Mouse (Mus musculus): ENCODE measurements around the gene Dguok. TPM values are rescaled to one million over a fixed set of nuclear protein-coding genes. Genes with fewer than 3 reads are reported as not detected.
A peak's percentile ranks its signal among the peaks of the same experiment; 100 is the strongest.

Dguok gene
- polyA plus RNA-seq, 1 experiment = 97.3 TPM

- Histone ChIP-seq H3K4me1 (ENCODE audit: control insufficient read depth, insufficient read depth, low read length) (peaks cover 23% of the 10 kb centered on the region), H3K4me3 (replicated peaks; ENCODE audit: insufficient read depth, low read depth, low read length) (no peak within 1 kb of the TSS), H3K27me3 (ENCODE audit: control insufficient read depth, insufficient read depth, low read length) (no peaks in the 10 kb centered on the region), H3K27ac (ENCODE audit: insufficient read depth, low read length) (no peak within 1 kb of the TSS)
- no peak for TF ChIP-seq CTCF (IDR thresholded peaks at IDR 0.05; ENCODE audit: borderline replicate concordance, insufficient read depth, low read depth, low read length)
- no peak for TF ChIP-seq POLR2A (IDR thresholded peaks at IDR 0.05; ENCODE audit: borderline replicate concordance, insufficient read depth, low read length)
- WGBS = 81% methylated on average over 12 of the region's 12 CpGs
- no peak for DNase-seq
Measured at GRCm38 (mm10) chr6:83536028-83536794, 29.4 kb upstream of the Dguok start, which contains the start of gene Actg2. Gene Actg2, minus strand, starts transcription at chr6:83536265.

DNA sequence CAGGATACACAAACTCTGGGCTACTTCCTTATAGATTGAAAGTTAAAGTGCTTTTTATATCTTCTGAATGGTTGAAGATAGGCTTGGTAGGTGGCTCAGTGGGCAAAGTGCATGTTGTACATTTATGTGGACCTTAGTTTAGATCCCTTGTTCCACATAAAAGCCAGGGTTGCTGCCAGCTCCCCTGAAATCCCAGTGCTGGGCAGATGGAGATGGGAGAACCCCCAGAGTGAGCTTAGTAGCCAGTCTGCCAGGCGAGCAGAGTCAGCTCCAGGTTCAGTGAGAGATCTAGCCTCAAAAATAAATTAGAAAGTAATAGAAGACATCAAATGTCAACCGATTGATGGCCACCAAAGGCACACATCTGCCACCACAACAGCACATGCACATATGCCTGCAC, 25.8 kb upstream of the Dguok start:
- H3K4me3 ChIP-seq (replicated peaks; ENCODE audit: insufficient read depth, low read depth, low read length) = no peak overlapping the region
- H3K4me1 ChIP-seq (ENCODE audit: control insufficient read depth, insufficient read depth, low read length) = peaks cover 20% of the 10 kb centered on the region
- WGBS = 24% methylated on average over 2 of the region's 2 CpGs
- peak; percentile 73 to 85 for DNase-seq
- TF ChIP-seq POLR2A (IDR thresholded peaks at IDR 0.05; ENCODE audit: borderline replicate concordance, insufficient read depth, low read length) (no peak), CTCF (IDR thresholded peaks at IDR 0.05; ENCODE audit: borderline replicate concordance, insufficient read depth, low read depth, low read length) (no peak)
- peak overlapping the region; percentile 83 for H3K27ac ChIP-seq (ENCODE audit: insufficient read depth, low read length)
- H3K27me3 ChIP-seq (ENCODE audit: control insufficient read depth, insufficient read depth, low read length) = no peaks in the 10 kb centered on the region

DNA sequence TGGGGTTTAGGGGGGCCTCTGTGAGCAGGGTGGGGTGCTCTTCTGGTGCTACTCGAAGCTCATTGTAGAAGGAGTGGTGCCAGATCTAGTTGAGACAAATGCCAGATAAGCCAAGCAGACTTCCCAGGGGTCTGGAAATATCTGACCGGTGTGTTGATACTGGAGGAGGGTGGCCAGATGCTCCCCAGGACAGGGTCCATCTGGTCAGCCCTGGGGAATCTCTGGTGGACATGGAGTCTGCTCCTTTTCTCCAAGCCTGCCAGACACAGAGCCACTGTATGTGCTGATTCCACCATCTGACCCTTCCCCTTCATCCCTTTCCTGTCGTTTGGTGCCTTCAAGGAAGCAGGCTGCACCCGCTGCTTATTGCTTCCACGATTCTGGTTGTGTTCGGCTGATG, 16.4 kb upstream of the Dguok start:
- DNase-seq = peak; percentile 50 to 52
- H3K27ac ChIP-seq (ENCODE audit: insufficient read depth, low read length) = peak overlapping the region; percentile 12
- 12% methylated on average over 6 of the region's 6 CpGs for whole genome bisulfite sequencing
- peaks cover 14% of the 10 kb centered on the region for H3K4me1 ChIP-seq (ENCODE audit: control insufficient read depth, insufficient read depth, low read length)
- TF ChIP-seq POLR2A (IDR thresholded peaks at IDR 0.05; ENCODE audit: borderline replicate concordance, insufficient read depth, low read length) = no peak
- TF ChIP-seq CTCF (IDR thresholded peaks at IDR 0.05; ENCODE audit: borderline replicate concordance, insufficient read depth, low read depth, low read length) = no peak
- H3K4me3 ChIP-seq (replicated peaks; ENCODE audit: insufficient read depth, low read depth, low read length) = no peak overlapping the region
- H3K27me3 ChIP-seq (ENCODE audit: control insufficient read depth, insufficient read depth, low read length) = no peaks in the 10 kb centered on the region

DNA sequence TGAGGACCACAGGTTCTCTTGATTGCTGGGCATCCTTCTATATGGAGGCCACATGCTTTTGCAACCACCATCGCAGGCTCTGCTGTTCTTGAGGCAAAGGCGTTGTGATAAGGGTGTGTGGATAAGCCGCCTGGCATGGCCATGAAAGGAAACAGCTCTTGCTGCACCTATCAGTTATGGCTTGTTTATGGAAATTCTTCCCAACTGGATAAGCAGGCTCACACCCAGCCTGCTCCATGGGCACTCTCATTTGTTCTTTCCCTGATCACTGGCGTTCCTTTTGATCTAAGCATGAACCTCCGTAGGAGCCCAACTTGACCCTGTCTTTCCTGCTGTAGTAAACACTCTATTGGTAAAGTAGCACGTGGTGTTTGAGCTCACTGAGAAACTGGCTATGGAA, 15.0 kb upstream of the Dguok start:
- WGBS = 81% methylated on average over 6 of the region's 6 CpGs
- Histone ChIP-seq H3K27me3 (ENCODE audit: control insufficient read depth, insufficient read depth, low read length) (no peaks in the 10 kb centered on the region), H3K4me1 (ENCODE audit: control insufficient read depth, insufficient read depth, low read length) (peaks cover 14% of the 10 kb centered on the region), H3K27ac (ENCODE audit: insufficient read depth, low read length) (no peak overlapping the region), H3K4me3 (replicated peaks; ENCODE audit: insufficient read depth, low read depth, low read length) (no peak overlapping the region)
- TF ChIP-seq CTCF (IDR thresholded peaks at IDR 0.05; ENCODE audit: borderline replicate concordance, insufficient read depth, low read depth, low read length) = no peak
- no peak for TF ChIP-seq POLR2A (IDR thresholded peaks at IDR 0.05; ENCODE audit: borderline replicate concordance, insufficient read depth, low read length)
- no peak for DNase-seq

DNA sequence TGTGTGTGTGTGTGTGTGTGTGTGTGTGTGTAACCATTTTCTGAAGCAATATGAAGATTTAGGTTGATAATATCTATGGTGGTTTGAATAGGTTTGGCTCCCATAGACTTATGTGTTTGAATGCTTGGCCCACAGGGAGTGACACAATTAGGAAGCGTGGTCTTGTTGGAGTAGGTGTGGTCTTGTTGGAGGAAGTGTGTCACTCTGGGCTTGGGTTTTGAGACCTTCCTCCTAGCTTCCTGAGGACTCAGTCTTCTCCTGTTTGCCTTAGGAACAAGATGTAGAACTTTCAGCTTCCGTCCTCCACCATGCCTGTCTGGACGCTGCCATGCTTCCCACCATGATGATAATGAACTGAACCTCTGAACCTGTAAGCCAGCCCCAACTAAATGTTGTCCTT, 11.9 kb upstream of the Dguok start:
- Histone ChIP-seq H3K4me1 (ENCODE audit: control insufficient read depth, insufficient read depth, low read length) (peaks cover 11% of the 10 kb centered on the region), H3K27me3 (ENCODE audit: control insufficient read depth, insufficient read depth, low read length) (no peaks in the 10 kb centered on the region), H3K27ac (ENCODE audit: insufficient read depth, low read length) (no peak overlapping the region), H3K4me3 (replicated peaks; ENCODE audit: insufficient read depth, low read depth, low read length) (no peak overlapping the region)
- no peak for DNase-seq
- TF ChIP-seq POLR2A (IDR thresholded peaks at IDR 0.05; ENCODE audit: borderline replicate concordance, insufficient read depth, low read length) = no peak
- 90% methylated on average over 3 of the region's 3 CpGs for WGBS

DNA sequence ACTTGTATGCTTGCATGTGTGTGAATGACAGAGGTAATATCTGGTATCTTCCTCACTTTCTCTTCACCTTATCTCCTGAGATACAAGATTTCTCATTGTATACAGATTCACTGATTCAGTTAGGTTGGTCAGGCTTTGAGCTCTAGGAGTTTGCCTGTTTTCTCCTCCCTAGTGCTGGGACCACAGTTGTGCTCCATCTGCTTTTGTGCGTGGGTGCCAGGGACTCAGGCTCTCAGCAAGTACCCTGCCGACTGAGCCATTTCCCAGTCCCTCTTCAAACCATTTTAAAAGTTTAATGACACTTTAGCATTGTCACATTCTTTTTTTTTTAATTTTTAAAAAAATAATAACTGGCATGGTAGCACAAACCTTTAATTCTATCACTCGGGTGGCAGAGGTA, 8.4 kb upstream of the Dguok start:
- Histone ChIP-seq H3K27ac (ENCODE audit: insufficient read depth, low read length) (no peak overlapping the region), H3K27me3 (ENCODE audit: control insufficient read depth, insufficient read depth, low read length) (no peaks in the 10 kb centered on the region), H3K4me3 (replicated peaks; ENCODE audit: insufficient read depth, low read depth, low read length) (no peak overlapping the region), H3K4me1 (ENCODE audit: control insufficient read depth, insufficient read depth, low read length) (no peaks in the 10 kb centered on the region; the same call in none of the 2 replicates)
- TF ChIP-seq POLR2A (IDR thresholded peaks at IDR 0.05; ENCODE audit: borderline replicate concordance, insufficient read depth, low read length) (no peak), CTCF (IDR thresholded peaks at IDR 0.05; ENCODE audit: borderline replicate concordance, insufficient read depth, low read depth, low read length) (no peak)
- 15% methylated on average over 3 of the region's 3 CpGs for WGBS
- DNase-seq = peak in 1 of 2 experiments; percentile 43

DNA sequence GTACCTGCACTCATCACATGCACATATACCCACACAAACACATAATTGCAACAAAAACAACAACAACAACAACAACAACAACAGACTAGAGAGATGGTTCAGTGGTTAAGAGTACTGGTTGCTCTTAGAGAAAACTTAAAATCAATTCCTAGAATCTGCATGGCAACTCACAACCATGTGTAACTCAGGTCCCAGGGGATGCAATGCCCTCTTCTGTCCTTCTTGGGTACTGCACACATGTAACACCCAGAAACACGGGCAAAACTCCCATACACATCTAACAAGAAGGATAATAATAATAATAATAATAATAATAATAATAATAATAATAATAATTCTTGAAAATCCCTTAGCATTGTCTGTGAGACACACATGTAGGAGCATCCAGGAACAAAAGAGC, 5.7 kb upstream of the Dguok start:
- no peak overlapping the region for H3K4me3 ChIP-seq (replicated peaks; ENCODE audit: insufficient read depth, low read depth, low read length)
- WGBS = 17% methylated on average over 1 of the region's 1 CpGs
- no peaks in the 10 kb centered on the region for H3K27me3 ChIP-seq (ENCODE audit: control insufficient read depth, insufficient read depth, low read length)
- no peak overlapping the region for H3K27ac ChIP-seq (ENCODE audit: insufficient read depth, low read length)
- TF ChIP-seq POLR2A (IDR thresholded peaks at IDR 0.05; ENCODE audit: borderline replicate concordance, insufficient read depth, low read length) = no peak
- TF ChIP-seq CTCF (IDR thresholded peaks at IDR 0.05; ENCODE audit: borderline replicate concordance, insufficient read depth, low read depth, low read length) = peak; percentile 75
- peaks cover 5% of the 10 kb centered on the region for H3K4me1 ChIP-seq (ENCODE audit: control insufficient read depth, insufficient read depth, low read length)
- DNase-seq = peak; percentile 59 to 62

- 26% methylated on average over 2 of the region's 2 CpGs for WGBS
- Histone ChIP-seq H3K27me3 (ENCODE audit: control insufficient read depth, insufficient read depth, low read length) (no peaks in the 10 kb centered on the region), H3K4me3 (replicated peaks; ENCODE audit: insufficient read depth, low read depth, low read length) (no peak overlapping the region), H3K27ac (ENCODE audit: insufficient read depth, low read length) (peak overlapping the region; percentile 70), H3K4me1 (ENCODE audit: control insufficient read depth, insufficient read depth, low read length) (peaks cover 10% of the 10 kb centered on the region)
- peak in 1 of 2 experiments; percentile 52 for DNase-seq
- no peak for TF ChIP-seq POLR2A (IDR thresholded peaks at IDR 0.05; ENCODE audit: borderline replicate concordance, insufficient read depth, low read length)
- TF ChIP-seq CTCF (IDR thresholded peaks at IDR 0.05; ENCODE audit: borderline replicate concordance, insufficient read depth, low read depth, low read length) = peak; percentile 60; the same call in 1 of the 2 replicates
Measured at GRCm38 (mm10) chr6:83510210-83510609, 3.4 kb upstream of the Dguok start.
